Mouse (Mus musculus) liver, embryonic 14.5 days (tissue): ENCODE measurements at regions not wholly inside any gene's neighbourhood (a gene's known extent, or its start where the extent isn't known, plus 50 kb on each side); places are given as distances from the start of the nearest gene placed in this dataset.

Experiments
- ATAC-seq: fragments of 200-750 bp; cut with Nextera tagmentation; 2 replicates; pipeline ENCODE4 v1.8.0; 2017; ENCODE audit warnings: moderate number of reproducible peaks, mild to moderate bottlenecking, moderate library complexity; ENCODE audit not compliant: insufficient read depth
- DNase-seq, 3 experiments: peaks; one replicate each; pipeline ENCODE4 v3.0.0-alpha.2; 2012 to 2013; ENCODE audit warnings: low read depth in 3 of 3, low spot score in 3 of 3
- H3K27ac ChIP-seq: fragments of 300-500 bp; sonication (generic); 2 replicates; pipeline ENCODE4 v1.5.1; 2014; ENCODE audit warnings: moderate library complexity, mild to moderate bottlenecking, control low read depth, inconsistent platforms
- H3K27me3 ChIP-seq: fragments of 300-500 bp; sonication (generic); 2 replicates; pipeline ENCODE4 v1.6.1; 2014; ENCODE audit warnings: mild to moderate bottlenecking, low read length, moderate library complexity; ENCODE audit not compliant: control insufficient read depth, insufficient read depth
- H3K36me3 ChIP-seq: fragments of 300-500 bp; sonication (generic); replicated peaks from 2 replicates; pipeline ENCODE4 v1.6.1; 2014; ENCODE audit warnings: low read depth; ENCODE audit not compliant: control insufficient read depth, insufficient read depth
- H3K4me1 ChIP-seq, 2 experiments: fragments of 200-500 bp in 1 of 2; fragments of 300-500 bp in 1 of 2; sonication (generic) in 1 of 2; replicated peaks; 2 replicates each; pipeline ENCODE4 v1.6.1; 2012 to 2014; ENCODE audit warnings: antibody characterized with exemption in 1 of 2, inconsistent platforms in 1 of 2, low read length in 1 of 2; ENCODE audit not compliant: control insufficient read depth in 2 of 2, insufficient read depth in 2 of 2
- H3K4me2 ChIP-seq: fragments of 300-500 bp; sonication (generic); 2 replicates; pipeline ENCODE4 v1.6.1; 2014; ENCODE audit warnings: low read depth, mild to moderate bottlenecking, control low read depth, moderate library complexity
- H3K4me3 ChIP-seq, 2 experiments: fragments of 200-500 bp in 1 of 2; fragments of 300-500 bp in 1 of 2; sonication (generic) in 1 of 2; 2 replicates each; pipeline ENCODE4 v1.5.1; 2012 to 2014; ENCODE audit warnings: low read depth in 2 of 2, low read length in 2 of 2, mild to moderate bottlenecking in 2 of 2, control low read depth in 1 of 2, inconsistent platforms in 1 of 2, moderate library complexity in 1 of 2; ENCODE audit not compliant: insufficient read depth in 1 of 2
- H3K9ac ChIP-seq: fragments of 300-500 bp; sonication (generic); replicated peaks from 2 replicates; pipeline ENCODE4 v1.6.1; 2014; ENCODE audit warnings: mild to moderate bottlenecking, control low read depth, moderate library complexity
- H3K9me3 ChIP-seq: fragments of 300-500 bp; sonication (generic); 2 replicates; pipeline ENCODE4 v1.6.1; 2016; ENCODE audit warnings: low read length, mixed read lengths; ENCODE audit not compliant: control insufficient read depth
- CTCF ChIP-seq: IDR thresholded peaks from 2 replicates; pipeline ENCODE4 v1.5.1; 2016; ENCODE audit warnings: antibody characterized with exemption, low read depth, control low read depth
- EP300 ChIP-seq: IDR thresholded peaks from 2 replicates; pipeline ENCODE4 v1.6.1; 2016; ENCODE audit warnings: antibody characterized with exemption, low read depth
- WGBS: fragments of 180-500 bp; shearing (Covaris S2); extraction: QIAGEN DNeasy Blood & Tissue Kit; methylation state at CpG from one replicate; pipeline ENCODE4 v1.1.7; 2014; ENCODE audit not compliant: insufficient replicate concordance; 5-methylcytosine and 5-hydroxymethylcytosine counted together

GRCm38 (mm10) chr9:85174431-85174830 is 138.1 kb upstream of the Gm11114 start:
- Histone ChIP-seq H3K4me2 (no peak overlapping the region), H3K9ac (no peak overlapping the region), H3K9me3 (no peaks in the 10 kb centered on the region), H3K4me1 (no peaks in the 10 kb centered on the region), H3K4me3 (no peak overlapping the region), H3K27ac (no peak overlapping the region), H3K27me3 (no peaks in the 10 kb centered on the region), H3K36me3 (no peaks in the 10 kb centered on the region)
- ATAC-seq, result no peak
- WGBS, result 58% methylated on average over 3 of the region's 3 CpGs
- TF ChIP-seq CTCF (no peak), EP300 (no peak)
- no peak for DNase-seq

GRCm38 (mm10) chr9:85201202-85201601 is 111.4 kb upstream of the Gm11114 start:
- WGBS, result 41% methylated on average over 3 of the region's 3 CpGs
- no peak for ATAC-seq

GRCm38 (mm10) chr9:85224870-85225269 is 87.7 kb upstream of the Gm11114 start:
- Histone ChIP-seq H3K27ac (no peak overlapping the region), H3K4me3 (no peak overlapping the region), H3K36me3 (no peaks in the 10 kb centered on the region), H3K4me2 (no peak overlapping the region), H3K9ac (no peak overlapping the region), H3K4me1 (no peaks in the 10 kb centered on the region), H3K27me3 (no peaks in the 10 kb centered on the region), H3K9me3 (no peaks in the 10 kb centered on the region)
- ATAC-seq (no peak), DNase-seq (no peak)
- TF ChIP-seq CTCF (no peak), EP300 (no peak)
- 53% methylated on average over 3 of the region's 3 CpGs for WGBS

More at GRCm38 (mm10) chr9:85201202-85201601, 111.4 kb upstream of the Gm11114 start:
- no peak for DNase-seq
- H3K27ac ChIP-seq, result no peak overlapping the region
- no peaks in the 10 kb centered on the region for H3K36me3 ChIP-seq
- no peak overlapping the region for H3K9ac ChIP-seq
- TF ChIP-seq EP300, result no peak
- no peak for TF ChIP-seq CTCF
- H3K4me3 ChIP-seq, result no peak overlapping the region
- H3K4me2 ChIP-seq, result no peak overlapping the region
- no peaks in the 10 kb centered on the region for H3K27me3 ChIP-seq
- H3K9me3 ChIP-seq, result no peaks in the 10 kb centered on the region
- no peaks in the 10 kb centered on the region for H3K4me1 ChIP-seq
